Mouse (Mus musculus) myocyte (in vitro differentiated cells): ENCODE data around the gene Gm13539. TPM values are rescaled to one million over a fixed set of nuclear protein-coding genes. Genes with fewer than 3 reads are reported as not detected.
"Not testable (repeated sequence)": the region's sequence is repeated elsewhere in the genome, so short reads cannot be mapped to it uniquely, and the experiment has no call there.

Experiments used
- H3K27me3 ChIP-seq: one replicate; pipeline ENCODE4 v1.6.1; 2011; ENCODE audit not compliant: control insufficient read depth, insufficient read depth, insufficient read length
- H3K36me3 ChIP-seq: one replicate; pipeline ENCODE4 v1.6.1; 2011; ENCODE audit not compliant: control insufficient read depth, insufficient read depth
- H3K4me2 ChIP-seq: one replicate; pipeline ENCODE4 v1.6.1; 2011; ENCODE audit warnings: low read depth, control low read depth
- H3K4me3 ChIP-seq: one replicate; pipeline ENCODE4 v1.5.1; 2011; ENCODE audit warnings: mild to moderate bottlenecking, control low read depth, moderate library complexity
- H3K79me2 ChIP-seq: one replicate; pipeline ENCODE4 v1.6.1; 2011; ENCODE audit not compliant: control insufficient read depth, insufficient read depth
- H3ac ChIP-seq: one replicate; pipeline ENCODE4 v1.6.1; 2011; ENCODE audit not compliant: control insufficient read depth, insufficient read length
- CEBPB ChIP-seq: IDR thresholded peaks from 2 replicates; pipeline ENCODE4 v1.6.1; 2011; ENCODE audit warnings: mild to moderate bottlenecking, moderate library complexity; ENCODE audit not compliant: poor library complexity, insufficient read depth, severe bottlenecking
- E2F4 ChIP-seq: IDR thresholded peaks from one replicate; pipeline ENCODE4 v1.6.1; 2011; ENCODE audit warnings: mild to moderate bottlenecking, control low read depth, moderate library complexity; ENCODE audit not compliant: insufficient read depth
- MAX ChIP-seq: IDR thresholded peaks from one replicate; pipeline ENCODE4 v1.6.1; 2011; ENCODE audit warnings: low read depth, mild to moderate bottlenecking, control low read depth
- MYOD1 ChIP-seq, 3 experiments: IDR thresholded peaks; one replicate each; pipeline ENCODE4 v1.6.1; 2011; ENCODE audit warnings: control low read depth in 2 of 3, low read depth in 2 of 3, mild to moderate bottlenecking in 2 of 3, moderate library complexity in 1 of 3; ENCODE audit not compliant: insufficient read length in 2 of 3, control insufficient read depth in 1 of 3
- MYOG ChIP-seq, 3 experiments: IDR thresholded peaks; one replicate each; pipeline ENCODE4 v1.6.1; 2011; ENCODE audit warnings: control low read depth in 2 of 3, low read depth in 2 of 3, mild to moderate bottlenecking in 2 of 3; ENCODE audit not compliant: insufficient read length in 2 of 3, control insufficient read depth in 1 of 3, insufficient read depth in 1 of 3
- POLR2A ChIP-seq: IDR thresholded peaks from one replicate; pipeline ENCODE4 v1.6.1; 2011; ENCODE audit warnings: low read depth, mild to moderate bottlenecking, control low read depth, moderate library complexity; ENCODE audit not compliant: insufficient read length
- POLR2AphosphoS2 ChIP-seq: IDR thresholded peaks from one replicate; pipeline ENCODE4 v1.6.1; 2011; ENCODE audit warnings: low read depth, control low read depth; ENCODE audit not compliant: insufficient read length
- REST ChIP-seq: IDR thresholded peaks from one replicate; pipeline ENCODE4 v1.6.1; 2011; ENCODE audit warnings: mild to moderate bottlenecking, control low read depth, moderate library complexity; ENCODE audit not compliant: insufficient read depth, insufficient read length
- SRF ChIP-seq: IDR thresholded peaks from one replicate; pipeline ENCODE4 v1.6.1; 2011; ENCODE audit warnings: low read depth; ENCODE audit not compliant: control insufficient read depth, insufficient read length
- TCF12 ChIP-seq: IDR thresholded peaks from one replicate; pipeline ENCODE4 v1.6.1; 2011; ENCODE audit warnings: mild to moderate bottlenecking, control low read depth; ENCODE audit not compliant: poor library complexity, insufficient read depth, severe bottlenecking
- TCF3 ChIP-seq: IDR thresholded peaks from one replicate; pipeline ENCODE4 v1.6.1; 2011; ENCODE audit warnings: low read depth, control low read depth; ENCODE audit not compliant: insufficient read length
- USF1 ChIP-seq: IDR thresholded peaks from one replicate; pipeline ENCODE4 v1.6.1; 2011; ENCODE audit warnings: low read depth, mild to moderate bottlenecking, control low read depth, moderate library complexity
- polyA plus RNA-seq: library from polyadenylated mRNA; unstranded; fragments of >200 nt; fragmentation: generic; extraction: Trizol; gene quantifications from one replicate; pipeline ENCODE4 v1.2.1, GENCODE M21; 2012; ENCODE audit warnings: missing spikeins

Gene Gm13539
- polyA plus RNA-seq, 1 experiment = 0.17 TPM

DNA sequence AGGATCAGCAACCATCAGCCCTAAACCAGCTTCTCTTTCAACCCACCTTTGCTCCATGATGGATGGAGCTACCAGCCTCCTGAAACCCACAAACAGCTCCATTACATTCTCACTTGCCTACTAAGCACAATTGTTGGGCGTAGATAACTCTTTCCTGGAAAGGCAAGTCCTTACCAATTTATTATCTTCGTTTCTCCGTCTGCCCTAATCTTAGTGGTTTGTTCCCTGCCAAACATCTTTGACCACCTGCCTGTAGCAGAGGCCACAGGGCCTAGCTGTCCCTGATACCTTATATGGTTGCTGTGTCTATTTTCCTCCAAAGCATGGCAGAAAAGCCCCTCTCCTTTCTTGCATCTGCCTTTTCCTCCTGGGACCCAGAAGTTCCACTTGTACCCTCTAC lies 7.0 kb downstream of the Gm13539 start:
- TF ChIP-seq TCF12 = no peak
- TF ChIP-seq E2F4 = no peak
- TF ChIP-seq MYOD1 (IDR thresholded peaks at IDR 0.05; ENCODE audit: control insufficient read depth in 1 of 3, insufficient read length in 2 of 3, low read depth in 2 of 3) = no peak
- no peak for TF ChIP-seq MAX
- no peak for TF ChIP-seq CEBPB
- TF ChIP-seq MYOG (IDR thresholded peaks at IDR 0.05; ENCODE audit: control insufficient read depth in 1 of 3, insufficient read depth in 1 of 3, insufficient read length in 2 of 3, low read depth in 2 of 3) = no peak
- TF ChIP-seq POLR2A = no peak
- no peak for TF ChIP-seq USF1
- TF ChIP-seq POLR2AphosphoS2 = no peak
- no peak for TF ChIP-seq TCF3
- TF ChIP-seq REST = no peak
- no peak for TF ChIP-seq SRF
- Histone ChIP-seq H3ac (no peak overlapping the region), H3K36me3 (no peaks in the 10 kb centered on the region), H3K27me3 (no peaks in the 10 kb centered on the region), H3K79me2 (no peaks in the 10 kb centered on the region), H3K4me2 (no peak overlapping the region), H3K4me3 (no peak overlapping the region)

DNA sequence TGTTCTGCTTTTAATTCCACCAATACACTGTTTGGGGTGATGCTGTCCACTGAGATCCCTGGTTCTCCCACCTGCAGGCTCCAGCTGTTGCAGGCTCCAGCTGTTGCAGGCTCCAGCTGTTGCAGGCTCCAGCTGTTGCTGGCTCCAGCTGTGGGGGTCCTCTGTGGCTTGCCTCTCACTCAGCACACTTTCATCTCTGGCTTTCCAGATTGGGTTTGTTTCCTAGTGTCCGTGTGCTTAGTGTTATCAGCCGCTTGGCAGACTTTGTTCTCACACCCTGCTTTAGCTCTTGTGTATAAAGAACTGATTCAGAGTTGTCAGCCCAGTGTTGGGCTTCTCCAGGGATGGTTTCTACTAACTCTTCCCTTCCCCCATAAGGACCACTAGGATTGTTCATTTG lies 15.6 kb downstream of the Gm13539 start:
- peak; percentile 8 for TF ChIP-seq TCF3
- no peak for TF ChIP-seq TCF12
- no peak for TF ChIP-seq CEBPB
- Histone ChIP-seq H3K79me2 (no peaks in the 10 kb centered on the region), H3K27me3 (peaks cover 12% of the 10 kb centered on the region), H3ac (no peak overlapping the region), H3K36me3 (no peaks in the 10 kb centered on the region), H3K4me2 (no peak overlapping the region), H3K4me3 (no peak overlapping the region)

DNA sequence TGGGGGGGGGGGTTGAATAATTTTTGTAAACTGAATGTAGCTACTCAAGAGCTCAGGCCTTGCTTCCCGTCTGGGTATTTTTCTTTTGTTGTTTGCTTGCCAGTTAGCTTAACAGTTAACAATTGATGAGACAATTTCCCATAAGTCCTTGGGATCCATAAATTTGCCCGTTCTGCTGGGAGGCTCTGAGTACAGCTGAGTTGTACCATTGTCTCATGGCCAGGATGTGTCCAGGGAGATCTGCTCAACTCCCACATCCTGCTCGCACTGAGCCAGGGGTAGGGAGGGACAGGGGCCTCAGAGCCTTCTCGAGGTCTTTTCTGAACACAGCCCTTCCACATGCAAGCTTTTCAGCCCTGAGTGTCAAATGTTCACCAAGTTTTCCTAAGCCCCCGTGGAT lies 16.0 kb downstream of the Gm13539 start:
- Histone ChIP-seq H3K4me2 (no peak overlapping the region), H3K4me3 (no peak overlapping the region), H3K36me3 (no peaks in the 10 kb centered on the region), H3ac (no peak overlapping the region), H3K79me2 (no peaks in the 10 kb centered on the region), H3K27me3 (peaks cover 12% of the 10 kb centered on the region)
- no peak for TF ChIP-seq TCF3
- TF ChIP-seq POLR2AphosphoS2 = no peak
- TF ChIP-seq TCF12 = no peak
- no peak for TF ChIP-seq POLR2A
- no peak for TF ChIP-seq MYOG (IDR thresholded peaks at IDR 0.05; ENCODE audit: control insufficient read depth in 1 of 3, insufficient read depth in 1 of 3, insufficient read length in 2 of 3, low read depth in 2 of 3)
- no peak for TF ChIP-seq USF1
- no peak for TF ChIP-seq MYOD1 (IDR thresholded peaks at IDR 0.05; ENCODE audit: control insufficient read depth in 1 of 3, insufficient read length in 2 of 3, low read depth in 2 of 3)
- no peak for TF ChIP-seq MAX
- TF ChIP-seq SRF = no peak
- no peak for TF ChIP-seq REST
- TF ChIP-seq E2F4 = no peak
- no peak for TF ChIP-seq CEBPB

DNA sequence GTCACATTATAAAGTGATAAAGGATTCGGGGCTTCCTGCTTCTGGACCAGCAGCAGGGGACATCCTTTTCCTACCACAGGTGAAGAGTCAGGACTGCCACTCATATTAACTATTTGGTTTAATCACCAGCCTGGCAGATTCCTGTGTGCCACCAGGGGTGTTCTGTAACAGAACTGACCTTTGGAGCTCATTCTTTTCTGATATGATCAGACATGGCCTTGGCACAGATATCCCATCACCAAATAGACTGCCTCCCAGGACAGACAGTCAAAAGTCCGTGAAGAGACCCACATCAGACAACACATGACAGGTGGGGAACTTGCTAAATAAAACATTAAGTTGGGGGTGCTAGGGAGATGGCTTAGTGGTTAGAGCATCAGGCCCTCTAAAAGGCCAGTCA lies 29.7 kb downstream of the Gm13539 start:
- no peaks in the 10 kb centered on the region for H3K36me3 ChIP-seq

DNA sequence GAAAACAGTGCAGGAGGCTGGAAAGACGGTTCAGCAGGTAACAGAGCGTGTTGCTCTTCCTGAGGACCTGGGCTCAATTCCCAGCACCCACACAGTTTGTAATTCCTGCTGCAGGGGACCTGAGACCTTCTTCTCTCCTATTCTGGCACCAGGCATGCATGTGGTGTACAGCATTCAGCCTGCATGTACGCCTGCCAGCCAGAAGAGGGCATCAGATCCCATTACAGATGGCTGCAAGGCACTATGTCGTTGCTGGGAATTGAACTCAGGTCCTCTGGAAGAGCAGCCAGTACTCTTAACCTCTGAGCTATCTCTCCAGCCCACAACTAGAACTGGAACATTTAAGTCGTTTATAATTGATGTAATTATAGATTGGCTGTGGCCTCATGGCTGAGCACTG lies 31.3 kb downstream of the Gm13539 start:
- Histone ChIP-seq H3K79me2 (no peaks in the 10 kb centered on the region), H3K27me3 (no peaks in the 10 kb centered on the region), H3K4me3 (no peak overlapping the region), H3K36me3 (no peaks in the 10 kb centered on the region), H3K4me2 (no peak overlapping the region), H3ac (no peak overlapping the region)
- no peak for TF ChIP-seq MYOG (IDR thresholded peaks at IDR 0.05; ENCODE audit: control insufficient read depth in 1 of 3, insufficient read depth in 1 of 3, insufficient read length in 2 of 3, low read depth in 2 of 3)

More for the DNA sequence above, 29.7 kb downstream of the Gm13539 start:
- Histone ChIP-seq H3K79me2 (no peaks in the 10 kb centered on the region), H3ac (no peak overlapping the region), H3K4me3 (no peak overlapping the region), H3K27me3 (no peaks in the 10 kb centered on the region), H3K4me2 (no peak overlapping the region)
- no peak for TF ChIP-seq MYOG (IDR thresholded peaks at IDR 0.05; ENCODE audit: control insufficient read depth in 1 of 3, insufficient read depth in 1 of 3, insufficient read length in 2 of 3, low read depth in 2 of 3)
- TF ChIP-seq REST = no peak
- no peak for TF ChIP-seq USF1
- no peak for TF ChIP-seq TCF3
- TF ChIP-seq POLR2AphosphoS2 = no peak
- TF ChIP-seq SRF = no peak
- no peak for TF ChIP-seq MYOD1 (IDR thresholded peaks at IDR 0.05; ENCODE audit: control insufficient read depth in 1 of 3, insufficient read length in 2 of 3, low read depth in 2 of 3)
- no peak for TF ChIP-seq MAX
- no peak for TF ChIP-seq CEBPB
- no peak for TF ChIP-seq POLR2A

DNA sequence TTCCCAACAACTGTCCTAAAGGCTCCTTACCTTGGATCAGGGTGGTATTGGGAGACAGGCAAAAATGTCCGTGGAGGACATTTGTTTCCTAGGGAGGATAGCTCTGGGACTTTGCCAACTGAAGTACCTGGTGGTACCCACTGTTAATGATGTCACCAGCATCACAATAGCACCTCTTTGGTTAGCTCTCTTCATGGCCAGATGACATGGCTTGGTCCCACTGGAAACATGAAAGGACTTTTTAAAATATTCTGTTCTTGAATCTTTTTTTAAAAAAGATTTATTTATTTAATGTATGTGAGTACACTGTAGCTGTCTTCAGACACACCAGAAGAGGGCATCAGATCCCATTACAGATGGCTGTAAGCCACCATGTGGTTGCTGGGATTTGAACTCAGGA lies 33.7 kb downstream of the Gm13539 start, which contains the start of gene Glt6d1:
Glt6d1 (minus strand) TSS at position 101 of the 400 bp plus-strand sequence.
- H3K4me3 ChIP-seq, H3K36me3 ChIP-seq, H3K79me2 ChIP-seq, H3ac ChIP-seq, H3K27me3 ChIP-seq, H3K4me2 ChIP-seq: not testable (repeated sequence)
